Mouse (Mus musculus) kidney, adult 2 months (tissue): Measurements from ENCODE around the gene Rapgef3. TPM values are rescaled to one million over a fixed set of nuclear protein-coding genes. Genes with fewer than 3 reads are reported as not detected.
A peak's percentile ranks its signal among the peaks of the same experiment; 100 is the strongest.

ENCODE experiments used
- DNase-seq: peaks from one replicate; pipeline ENCODE4 v3.0.0; 2021
- H3K27ac ChIP-seq: fragments of 200-500 bp; 2 replicates; pipeline ENCODE4 v1.5.1; 2012; ENCODE audit warnings: low read depth, low read length, control low read depth, inconsistent platforms; ENCODE audit not compliant: insufficient read depth
- H3K27me3 ChIP-seq: fragments of 200-500 bp; replicated peaks from 2 replicates; pipeline ENCODE4 v1.6.1; 2012; ENCODE audit warnings: mild to moderate bottlenecking, moderate library complexity, low read length, inconsistent platforms; ENCODE audit not compliant: control insufficient read depth, insufficient read depth
- H3K36me3 ChIP-seq: fragments of 200-500 bp; 2 replicates; pipeline ENCODE4 v1.6.1; 2012; ENCODE audit warnings: mild to moderate bottlenecking, moderate library complexity, low read length, inconsistent platforms; ENCODE audit not compliant: control insufficient read depth, insufficient read depth
- H3K4me1 ChIP-seq: fragments of 200-500 bp; 2 replicates; pipeline ENCODE4 v1.6.1; 2011; ENCODE audit warnings: low read length; ENCODE audit not compliant: control insufficient read depth, insufficient read depth
- H3K4me3 ChIP-seq: fragments of 200-500 bp; 2 replicates; pipeline ENCODE4 v1.5.1; 2011; ENCODE audit warnings: mild to moderate bottlenecking, low read depth, low read length, control low read depth; ENCODE audit not compliant: insufficient read depth
- CTCF ChIP-seq: fragments of 200-500 bp; conservative IDR thresholded peaks from 2 replicates; pipeline ENCODE4 v1.5.1; 2011; ENCODE audit warnings: low read depth, mild to moderate bottlenecking, control low read depth, low read length, moderate library complexity, mixed read lengths; ENCODE audit not compliant: insufficient read depth, insufficient read length
- POLR2A ChIP-seq: fragments of 200-500 bp; IDR thresholded peaks from one replicate; pipeline ENCODE4 v1.6.1; 2011; ENCODE audit warnings: low read depth, low read length, control low read depth
- WGBS: fragments of 180-500 bp; shearing (Covaris S2); methylation state at CpG from one replicate; pipeline ENCODE4 v1.1.7; 2018; 5-methylcytosine and 5-hydroxymethylcytosine counted together
- polyA plus RNA-seq: library from polyadenylated mRNA; depleted of rRNA; stranded (reverse); fragments of >200 nt; gene quantifications from 2 replicates; pipeline ENCODE4 v1.2.3, GENCODE M21; 2012

Rapgef3 gene
- polyA plus RNA-seq, 1 experiment = 136 TPM

DNA sequence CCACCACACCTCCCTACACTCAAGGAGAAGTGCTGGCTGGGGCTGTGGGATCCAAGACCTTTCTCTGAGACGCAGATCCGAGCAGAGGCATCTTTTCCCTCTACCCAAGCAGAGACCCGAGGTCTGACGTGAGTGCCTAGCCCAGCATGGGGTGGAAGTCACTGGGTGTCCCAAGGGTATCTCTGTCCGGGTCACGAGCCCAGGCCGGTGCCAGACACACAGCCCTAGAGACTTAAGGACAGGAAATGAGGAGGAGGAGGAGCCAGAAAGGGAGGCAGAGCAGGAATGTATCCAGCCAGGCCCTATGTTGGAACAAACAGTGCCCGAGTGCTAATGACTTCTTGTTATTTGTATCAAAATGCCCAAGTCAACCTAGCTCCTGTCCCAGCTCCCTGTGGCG is 5.0 kb downstream of the Rapgef3 start:
- TF ChIP-seq POLR2A (no peak), CTCF (no peak)
- WGBS = 17% methylated on average over 9 of the region's 9 CpGs
- Histone ChIP-seq H3K27me3 (no peaks in the 10 kb centered on the region), H3K36me3 (peaks cover 14% of the 10 kb centered on the region; the same call in 1 of the 2 replicates), H3K4me1 (peaks cover 34% of the 10 kb centered on the region), H3K4me3 (peak overlapping the region; percentile 24; the same call in 1 of the 2 replicates), H3K27ac (peak overlapping the region; percentile 82)
- DNase-seq = peak; percentile 89

DNA sequence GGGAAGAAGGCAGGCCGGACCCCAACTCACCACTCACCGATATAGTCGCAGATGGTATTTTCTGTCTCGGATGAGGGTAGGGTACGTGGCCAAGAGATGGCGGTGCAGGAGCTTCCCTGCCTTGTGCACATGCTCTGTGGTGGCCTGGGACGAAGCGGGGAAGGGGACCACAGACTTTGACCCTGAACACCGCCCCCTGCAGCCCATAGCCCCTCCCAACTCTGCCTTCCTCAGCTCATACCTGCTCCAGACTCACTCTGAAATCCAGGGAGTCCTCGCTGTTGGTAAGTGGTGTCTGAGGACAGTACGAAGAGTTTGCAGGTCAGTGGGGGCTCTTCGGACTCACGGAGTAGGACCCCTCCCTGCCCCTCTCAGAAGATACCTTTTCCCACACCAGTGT is 6.3 kb downstream of the Rapgef3 start:
- H3K27ac ChIP-seq = peak overlapping the region; percentile 82
- H3K36me3 ChIP-seq = peaks cover 23% of the 10 kb centered on the region
- WGBS = 58% methylated on average over 13 of the region's 13 CpGs
- peaks cover 34% of the 10 kb centered on the region for H3K4me1 ChIP-seq
- DNase-seq = peak; percentile 58
- peak overlapping the region; percentile 24; the same call in 1 of the 2 replicates for H3K4me3 ChIP-seq
- no peaks in the 10 kb centered on the region for H3K27me3 ChIP-seq
- TF ChIP-seq POLR2A (no peak), CTCF (no peak; the same call in 1 of the 2 replicates)

GRCm38 (mm10) chr15:97760952-97761351 is 6.8 kb downstream of the Rapgef3 start:
- H3K36me3 ChIP-seq = peaks cover 25% of the 10 kb centered on the region
- no peak overlapping the region for H3K4me3 ChIP-seq
- 39% methylated on average over 5 of the region's 5 CpGs for WGBS
- no peak for TF ChIP-seq CTCF
- no peak for TF ChIP-seq POLR2A
- H3K4me1 ChIP-seq = peaks cover 34% of the 10 kb centered on the region
- no peak for DNase-seq
- no peaks in the 10 kb centered on the region for H3K27me3 ChIP-seq
- no peak overlapping the region for H3K27ac ChIP-seq

GRCm38 (mm10) chr15:97760006-97760405 is 7.8 kb downstream of the Rapgef3 start:
- Histone ChIP-seq H3K4me1 (peaks cover 34% of the 10 kb centered on the region), H3K27ac (0 out of 2 replicates have a peak overlapping the region, but pooled peaks have one; percentile 11), H3K4me3 (no peak overlapping the region), H3K27me3 (no peaks in the 10 kb centered on the region), H3K36me3 (peaks cover 27% of the 10 kb centered on the region)
- DNase-seq = peak; percentile 74
- TF ChIP-seq POLR2A (no peak), CTCF (no peak)
- WGBS = 47% methylated on average over 9 of the region's 9 CpGs

- DNase-seq = no peak
- Histone ChIP-seq H3K4me1 (peaks cover 7% of the 10 kb centered on the region), H3K36me3 (peaks cover 26% of the 10 kb centered on the region), H3K27me3 (no peaks in the 10 kb centered on the region), H3K27ac (no peak overlapping the region), H3K4me3 (no peak overlapping the region)
- 74% methylated on average over 8 of the region's 8 CpGs for WGBS
- TF ChIP-seq CTCF (no peak), POLR2A (no peak)
Measured at GRCm38 (mm10) chr15:97755361-97755760, 12.4 kb downstream of the Rapgef3 start.

GRCm38 (mm10) chr15:97754476-97754875 is 13.3 kb downstream of the Rapgef3 start:
- 43% methylated on average over 6 of the region's 6 CpGs for WGBS
- no peaks in the 10 kb centered on the region for H3K4me1 ChIP-seq

GRCm38 (mm10) chr15:97752491-97752890 is 15.3 kb downstream of the Rapgef3 start:
- Histone ChIP-seq H3K27me3 (no peaks in the 10 kb centered on the region), H3K27ac (no peak overlapping the region)
- WGBS = 82% methylated on average over 5 of the region's 5 CpGs

More at GRCm38 (mm10) chr15:97754476-97754875, 13.3 kb downstream of the Rapgef3 start:
- no peak for DNase-seq
- TF ChIP-seq POLR2A (no peak), CTCF (no peak)
- no peak overlapping the region for H3K4me3 ChIP-seq
- no peaks in the 10 kb centered on the region for H3K27me3 ChIP-seq
- H3K36me3 ChIP-seq = peaks cover 32% of the 10 kb centered on the region
- no peak overlapping the region for H3K27ac ChIP-seq

More at GRCm38 (mm10) chr15:97752491-97752890, 15.3 kb downstream of the Rapgef3 start:
- H3K36me3 ChIP-seq = peaks cover 23% of the 10 kb centered on the region
- no peak for TF ChIP-seq CTCF
- TF ChIP-seq POLR2A = no peak
- peak; percentile 73 for DNase-seq
- H3K4me1 ChIP-seq = no peaks in the 10 kb centered on the region
- H3K4me3 ChIP-seq = no peak overlapping the region
